8 mouse cellular contexts compared by ENCODE assay signal in genomic region chr3:88146376-88147112, GRCm38 (mm10). TPM values are rescaled to one million over a fixed set of nuclear protein-coding genes. Genes with fewer than 3 reads are reported as not detected.
A peak's percentile ranks its signal among the peaks of the same experiment; 100 is the strongest.
DNase-seq lines count a peak whose midpoint lies in the region; ATAC-seq and TF ChIP-seq lines count a peak whose summit lies in the region.

No protein-coding gene starts in this region.

- peak overlapping the region; percentile 91; the same call in 1 of the 2 replicates for H3K9ac ChIP-seq in forebrain, embryonic 13.5 days
- 0 out of 2 replicates have a peak overlapping the region, but pooled peaks have one; percentile 19 for H3K9ac ChIP-seq in liver, embryonic 14.5 days (replicated peaks)

- no peak for DNase-seq in heart, embryonic 10.5 days (ENCODE audit: low spot score)
- no peak for DNase-seq in heart, adult 9 months (ENCODE audit: low spot score in 2 of 2)
- peak; percentile 50 for DNase-seq in A20 (ENCODE audit: low read depth, low spot score)
- no peak for DNase-seq in liver, embryonic 14.5 days (ENCODE audit: low read depth in 3 of 3, low spot score in 3 of 3)
- no peak for DNase-seq in c-Kit-positive CD71-positive TER-119-positive erythroid progenitor cells, embryonic 14.5 days (ENCODE audit: low spot score)
- no peak for DNase-seq in testis, postnatal 14 days (ENCODE audit: low spot score)
- no peak for DNase-seq in cerebellum, adult 9-11 months

- H3K36me3 ChIP-seq in heart, embryonic 10.5 days: peaks cover 11% of the 10 kb centered on the region
- no peaks in the 10 kb centered on the region for H3K36me3 ChIP-seq in forebrain, embryonic 13.5 days (ENCODE audit: poor library complexity, severe bottlenecking)
- no peaks in the 10 kb centered on the region for H3K36me3 ChIP-seq in liver, embryonic 14.5 days (replicated peaks; ENCODE audit: control insufficient read depth, insufficient read depth, low read depth)

- H3K27ac ChIP-seq in heart, embryonic 10.5 days: peak overlapping the region; percentile 95
- no peak overlapping the region for H3K27ac ChIP-seq in forebrain, embryonic 13.5 days
- no peak overlapping the region; the same call in 1 of the 2 replicates for H3K27ac ChIP-seq in liver, embryonic 14.5 days

- H3K9me3 ChIP-seq in heart, embryonic 10.5 days: no peaks in the 10 kb centered on the region
- H3K9me3 ChIP-seq in forebrain, embryonic 13.5 days (replicated peaks): no peaks in the 10 kb centered on the region
- H3K9me3 ChIP-seq in liver, embryonic 14.5 days (ENCODE audit: control insufficient read depth, low read length): no peaks in the 10 kb centered on the region

- no peaks in the 10 kb centered on the region for H3K27me3 ChIP-seq in heart, embryonic 10.5 days (ENCODE audit: insufficient read depth, poor library complexity, severe bottlenecking)
- no peaks in the 10 kb centered on the region for H3K27me3 ChIP-seq in forebrain, embryonic 13.5 days
- H3K27me3 ChIP-seq in liver, embryonic 14.5 days (ENCODE audit: control insufficient read depth, insufficient read depth, low read length): no peaks in the 10 kb centered on the region

- H3K4me1 ChIP-seq in heart, embryonic 10.5 days: peaks cover 93% of the 10 kb centered on the region
- H3K4me1 ChIP-seq in forebrain, embryonic 13.5 days: peaks cover 90% of the 10 kb centered on the region
- peaks cover 59 to 66% of the 10 kb centered on the region in 2 experiments for H3K4me1 ChIP-seq in liver, embryonic 14.5 days (replicated peaks; ENCODE audit: control insufficient read depth in 2 of 2, insufficient read depth in 2 of 2, low read length in 1 of 2)

- TF ChIP-seq CTCF in liver, embryonic 14.5 days (IDR thresholded peaks at IDR 0.05; ENCODE audit: low read depth): no peak

- 34% methylated on average over 5 of the region's 5 CpGs for WGBS in heart, embryonic 10.5 days
- WGBS in forebrain, embryonic 13.5 days: 37% methylated on average over 5 of the region's 5 CpGs
- WGBS in liver, embryonic 14.5 days (ENCODE audit: insufficient replicate concordance): 22% methylated on average over 5 of the region's 5 CpGs

- no peak for TF ChIP-seq EP300 in liver, embryonic 14.5 days (IDR thresholded peaks at IDR 0.05; ENCODE audit: low read depth)

- no peak for ATAC-seq in forebrain, embryonic 13.5 days
- ATAC-seq in liver, embryonic 14.5 days (ENCODE audit: insufficient read depth): no peak

- peak overlapping the region; percentile 96; the same call in 1 of the 2 replicates for H3K4me2 ChIP-seq in forebrain, embryonic 13.5 days
- H3K4me2 ChIP-seq in liver, embryonic 14.5 days (ENCODE audit: low read depth): peak overlapping the region; percentile 78

- H3K4me3 ChIP-seq in heart, embryonic 10.5 days: peak overlapping the region; percentile 89
- H3K4me3 ChIP-seq in forebrain, embryonic 13.5 days: no peak overlapping the region
- no peak overlapping the region for H3K4me3 ChIP-seq in liver, embryonic 14.5 days (ENCODE audit: insufficient read depth in 1 of 2, low read depth in 2 of 2, low read length in 2 of 2)

RNA-seq across cellular contexts. Expression of gene Mef2d, which starts 4.4 kb away (rescaled TPM):
- 35.8 and 47.3 TPM in 2 replicates for polyA plus RNA-seq in heart, embryonic 10.5 days (2016; fragmentation: Nextera tagmentation; extraction: Ambion mirVana)
- polyA plus RNA-seq in forebrain, embryonic 13.5 days (2015; fragmentation: Nextera tagmentation; extraction: Ambion mirVana): 15.0 and 16.5 TPM in 2 replicates
- 10.3 and 11.1 TPM in 2 replicates for polyA plus RNA-seq in liver, embryonic 14.5 days (2012; rRNA removed)
- 6.4 and 7.5 TPM in 2 replicates for polyA plus RNA-seq in liver, embryonic 14.5 days (2014; fragmentation: Nextera tagmentation; extraction: Ambion mirVana)
